Mouse (Mus musculus) small intestine, adult 10 weeks (tissue): ENCODE data around the gene P2ry14. TPM values are rescaled to one million over a fixed set of nuclear protein-coding genes. Genes with fewer than 3 reads are reported as not detected.

Experiments used
- polyA plus RNA-seq: library from polyadenylated mRNA; stranded (reverse); fragments of 350-450 nt; fragmentation: Illumina TruSeq; extraction: RNeasy Lipid Tissue Mini Kit (QIAGEN cat#74804); gene quantifications from one replicate; pipeline ENCODE4 v1.2.3, GENCODE M21; 2014; ENCODE audit warnings: low replicate concordance

P2ry14 gene
- 32.6 TPM for polyA plus RNA-seq

DNA sequence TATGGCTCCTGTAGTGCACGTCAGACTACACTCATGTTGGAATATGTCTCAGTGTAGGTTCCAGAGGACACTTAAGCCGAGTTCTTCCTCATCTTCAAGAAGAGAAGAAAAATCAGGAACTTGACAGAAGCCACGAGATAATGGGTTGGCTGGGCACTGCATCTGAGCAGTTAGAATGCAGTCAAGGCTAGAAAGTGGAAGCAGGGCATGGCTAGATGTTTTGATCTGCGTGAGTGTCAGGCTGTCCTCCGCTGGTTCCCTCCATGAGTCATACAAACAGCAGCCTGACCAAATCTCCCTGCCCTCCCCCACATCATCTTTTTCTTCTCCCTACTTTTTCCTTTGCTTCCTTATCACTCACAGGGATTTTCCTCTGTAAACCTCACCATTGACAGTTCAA, at the start of gene P2ry14:
P2ry14 (minus strand) TSS at position 195 of the 400 bp plus-strand sequence.

DNA sequence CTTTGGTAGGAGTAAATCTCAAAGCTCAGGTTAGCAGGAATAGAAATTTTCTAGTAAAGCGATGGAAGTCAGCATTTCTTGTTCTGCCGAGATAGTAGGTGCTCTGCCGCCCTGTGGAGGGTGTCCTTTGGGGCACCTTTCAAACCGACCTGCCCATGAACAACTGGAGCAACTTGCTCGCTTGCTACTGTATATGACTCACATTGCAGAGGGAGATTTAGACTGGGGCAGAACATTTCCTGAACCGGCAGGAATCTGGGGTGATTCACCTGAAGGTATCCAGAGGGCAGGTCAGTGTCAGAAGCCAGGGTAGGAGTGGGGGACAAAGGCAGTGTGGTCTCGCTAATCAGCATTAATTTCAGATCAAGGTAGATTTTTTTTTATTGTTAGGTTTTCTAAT, 41.5 kb upstream of the P2ry14 start, which contains the start of gene Gpr87:
Gpr87 (minus strand) TSS at position 167 of the 400 bp plus-strand sequence.

DNA sequence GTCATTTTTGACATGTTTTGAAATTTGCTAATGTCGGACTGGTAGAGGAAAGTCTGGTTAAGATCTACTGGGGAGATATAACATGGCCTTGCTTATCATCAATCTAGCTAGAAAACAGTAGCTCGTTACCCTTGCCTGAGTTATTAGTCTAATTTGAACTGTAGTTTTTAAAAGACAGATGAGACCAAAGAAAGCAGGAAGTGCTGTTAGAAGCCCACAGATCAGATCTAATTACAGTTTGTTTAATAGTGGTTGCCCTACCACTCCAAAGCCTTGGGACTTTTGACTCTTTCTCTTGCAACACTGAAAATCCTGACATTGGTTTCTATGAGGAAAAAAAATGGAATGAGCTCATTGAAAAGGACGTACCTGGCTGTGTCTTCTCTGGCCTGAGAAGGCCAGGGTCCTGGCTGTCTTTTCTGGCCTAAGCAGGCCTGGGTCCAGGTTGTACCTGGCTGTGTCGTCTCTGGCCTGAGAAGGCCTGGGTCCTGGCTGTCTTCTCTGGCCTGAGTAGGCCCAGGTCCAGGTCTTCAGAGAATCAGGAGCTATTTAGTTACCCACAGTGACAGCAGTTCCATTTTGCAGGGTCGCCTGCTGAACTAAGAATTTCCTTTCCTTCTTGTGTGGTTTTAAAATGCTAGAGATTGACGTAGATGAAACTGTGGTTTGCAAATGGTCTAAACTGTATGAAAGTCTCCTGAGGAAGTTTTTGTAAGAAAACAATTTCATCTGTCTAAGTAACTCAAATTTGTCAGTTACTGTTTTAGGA, 52.0 kb downstream of the P2ry14 start, which contains the start of gene Gpr171:
Gpr171 (minus strand) TSS at position 604 of the 769 bp plus-strand sequence.

Other genes starting within 250 kb of the P2ry14 start
- gene Med12l, start 147.8 kb downstream of the P2ry14 start, polyA plus RNA-seq: 0.78 TPM
- 10.6 TPM for gene Gpr171, start 51.8 kb downstream of the P2ry14 start, polyA plus RNA-seq
- gene Gpr87, start 41.5 kb upstream of the P2ry14 start, polyA plus RNA-seq: not detected
- gene P2ry13, start 57.3 kb upstream of the P2ry14 start, polyA plus RNA-seq: 10.0 TPM
- 8.1 TPM for gene P2ry12, start 109.3 kb upstream of the P2ry14 start, polyA plus RNA-seq
- 3.3 TPM for gene Igsf10, start 190.8 kb upstream of the P2ry14 start, polyA plus RNA-seq